Mouse (Mus musculus): ENCODE results near the gene Zkscan14.

GRCm38 (mm10) chr5:145211340-145211739, 9.7 kb upstream of the Zkscan14 start:
- TF ChIP-seq HCFC1 (IDR thresholded peaks at IDR 0.05; ENCODE audit: borderline replicate concordance, insufficient read depth, low read length): no peak
- TF ChIP-seq CHD2 (IDR thresholded peaks at IDR 0.05; ENCODE audit: low read depth, low read length): no peak
- TF ChIP-seq ZNF384 (IDR thresholded peaks at IDR 0.05; ENCODE audit: low read depth, low read length): no peak

Measured in ES-E14 (cell line).